In the genomic region with DNA sequence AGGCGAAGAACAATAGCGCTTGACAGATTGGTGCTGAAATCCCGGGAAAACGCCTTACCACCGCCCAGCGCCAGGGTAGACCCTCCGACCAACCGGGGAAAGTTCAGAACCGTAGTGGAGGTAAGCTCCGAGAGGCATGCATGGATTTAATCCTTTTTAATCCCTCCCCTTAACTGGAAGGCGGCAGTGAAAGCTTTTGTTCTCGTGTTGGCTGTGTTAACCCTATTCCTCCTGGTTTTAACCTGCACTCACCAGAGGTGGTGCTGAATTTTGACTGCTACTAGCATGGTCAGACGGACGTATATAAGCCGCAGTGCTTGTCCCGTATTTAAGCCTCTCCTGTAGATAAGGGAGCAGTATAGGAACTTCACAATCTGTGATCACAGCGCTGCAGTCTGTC, we compare ENCODE assay signal across 11 mouse cellular contexts.
DNase-seq lines count a peak whose midpoint lies in the region; ATAC-seq and TF ChIP-seq lines count a peak whose summit lies in the region.
"Had no signal": no experiment of that assay in that cellular context is flagged by ENCODE, and none has a peak within 500 bp of the region (broad histone marks: within the 10 kb centered on the region; RNA-seq: fewer than 3 reads in every experiment).

No protein-coding gene starts in this region.

- H3K27ac ChIP-seq in heart, postnatal 0 days (ENCODE audit: low read depth), result no peak overlapping the region
- no peak overlapping the region for H3K27ac ChIP-seq in heart, adult 2 months
- no peak overlapping the region for H3K27ac ChIP-seq in hindbrain, embryonic 16.5 days (ENCODE audit: low read depth, low read length)
- H3K27ac ChIP-seq in midbrain, postnatal 0 days (ENCODE audit: low read depth, low read length), result no peak overlapping the region
- H3K27ac ChIP-seq: layer of hippocampus, adult 2 months had no signal

- no peak overlapping the region for H3K9ac ChIP-seq in heart, postnatal 0 days (replicated peaks; ENCODE audit: low read depth, low read length)
- no peak overlapping the region for H3K9ac ChIP-seq in heart, adult 2 months (ENCODE audit: low read depth, low read length)
- no peak overlapping the region for H3K9ac ChIP-seq in hindbrain, embryonic 16.5 days (ENCODE audit: low read depth, low read length)
- no peak overlapping the region for H3K9ac ChIP-seq in midbrain, postnatal 0 days (replicated peaks; ENCODE audit: low read length, poor library complexity, severe bottlenecking)

- H3K4me1 ChIP-seq in heart, postnatal 0 days (ENCODE audit: control insufficient read depth, insufficient read depth), result no peaks in the 10 kb centered on the region
- no peaks in the 10 kb centered on the region for H3K4me1 ChIP-seq in heart, adult 2 months (ENCODE audit: control insufficient read depth, insufficient read depth, low read length)
- no peaks in the 10 kb centered on the region for H3K4me1 ChIP-seq in hindbrain, embryonic 16.5 days (ENCODE audit: control insufficient read depth, insufficient read depth, low read depth, low read length)
- no peaks in the 10 kb centered on the region for H3K4me1 ChIP-seq in midbrain, postnatal 0 days (ENCODE audit: insufficient read depth, low read length)

- no peak for TF ChIP-seq EP300 in heart, postnatal 0 days (IDR thresholded peaks at IDR 0.05; ENCODE audit: low read depth)
- TF ChIP-seq EP300 in heart, adult 2 months (IDR thresholded peaks at IDR 0.05; ENCODE audit: insufficient read depth, low read depth, low read length), result no peak

- H3K9me3 ChIP-seq in heart, postnatal 0 days (replicated peaks; ENCODE audit: control insufficient read depth, low read length), result peaks cover 3% of the 10 kb centered on the region; the same call in 1 of the 2 replicates
- H3K9me3 ChIP-seq in hindbrain, embryonic 16.5 days (ENCODE audit: control insufficient read depth, low read length), result peaks cover 17% of the 10 kb centered on the region
- peaks cover 20% of the 10 kb centered on the region; the same call in 1 of the 2 replicates for H3K9me3 ChIP-seq in midbrain, postnatal 0 days (ENCODE audit: low read length)

- H3K4me3 ChIP-seq in heart, postnatal 0 days (ENCODE audit: low read depth, low read length), result no peak overlapping the region
- H3K4me3 ChIP-seq in heart, adult 2 months, result no peak overlapping the region
- peak overlapping the region; percentile 26 for H3K4me3 ChIP-seq in hindbrain, embryonic 16.5 days (ENCODE audit: low read length)
- peak overlapping the region; percentile 9; the same call in 1 of the 2 replicates for H3K4me3 ChIP-seq in midbrain, postnatal 0 days (ENCODE audit: low read depth, low read length)
- H3K4me3 ChIP-seq: layer of hippocampus, adult 2 months had no signal

- TF ChIP-seq CTCF in heart, postnatal 0 days (IDR thresholded peaks at IDR 0.05; ENCODE audit: low read depth), result no peak
- no peak for TF ChIP-seq CTCF in heart, adult 2 months (IDR thresholded peaks at IDR 0.05)
- no peak for TF ChIP-seq CTCF in midbrain, postnatal 0 days (IDR thresholded peaks at IDR 0.05)

- DNase-seq in heart, postnatal 0 days (ENCODE audit: low spot score), result no peak
- DNase-seq in heart, adult 2 months, result no peak
- DNase-seq in ZHBTc4 (ENCODE audit: low read depth, low spot score), result peak; percentile 49
- no peak for DNase-seq in midbrain, postnatal 0 days (ENCODE audit: low spot score)
- DNase-seq in gastrocnemius, postnatal 25 days, result no peak
- no peak for DNase-seq in spleen, postnatal 10 days (ENCODE audit: low spot score in 2 of 2)
- no peak for DNase-seq in adrenal gland, postnatal 25 days
- DNase-seq: gastrocnemius, postnatal 36 days had no signal

- 48% methylated on average over 17 of the region's 17 CpGs for WGBS in heart, postnatal 0 days
- WGBS in heart, adult 2 months, result 46% methylated on average over 17 of the region's 17 CpGs
- 61% methylated on average over 17 of the region's 17 CpGs for WGBS in hindbrain, embryonic 16.5 days
- WGBS in midbrain, postnatal 0 days, result 55% methylated on average over 17 of the region's 17 CpGs

- TF ChIP-seq POLR2A in heart, adult 2 months (IDR thresholded peaks at IDR 0.05; ENCODE audit: insufficient read depth, low read depth, low read length), result no peak

- H3K79me2 ChIP-seq in heart, adult 2 months (replicated peaks; ENCODE audit: control insufficient read depth, insufficient read depth, low read length), result no peaks in the 10 kb centered on the region

- intact Hi-C loops in heart, adult 2 months (cut with DNase I), result no loop called here

- H3K4me2 ChIP-seq in heart, postnatal 0 days (ENCODE audit: low read depth, low read length), result 0 out of 2 replicates have a peak overlapping the region, but pooled peaks have one; percentile 25
- H3K4me2 ChIP-seq in hindbrain, embryonic 16.5 days (ENCODE audit: low read length), result peak overlapping the region; percentile 15; the same call in 1 of the 2 replicates
- no peak overlapping the region for H3K4me2 ChIP-seq in midbrain, postnatal 0 days (ENCODE audit: low read depth, low read length, poor library complexity, severe bottlenecking)

- ATAC-seq in heart, postnatal 0 days (ENCODE audit: insufficient read depth, low read depth), result no peak
- no peak for ATAC-seq in hindbrain, embryonic 16.5 days
- no peak for ATAC-seq in midbrain, postnatal 0 days (ENCODE audit: low FRiP score)

- H3K27me3 ChIP-seq in heart, postnatal 0 days (ENCODE audit: control insufficient read depth, insufficient read depth, low read length), result no peaks in the 10 kb centered on the region
- H3K27me3 ChIP-seq in heart, adult 2 months (ENCODE audit: control insufficient read depth, insufficient read depth, low read length), result no peaks in the 10 kb centered on the region
- no peaks in the 10 kb centered on the region for H3K27me3 ChIP-seq in hindbrain, embryonic 16.5 days (replicated peaks; ENCODE audit: control insufficient read depth, insufficient read depth, low read length)
- H3K27me3 ChIP-seq in midbrain, postnatal 0 days (ENCODE audit: insufficient read depth, low read length), result no peaks in the 10 kb centered on the region
- H3K27me3 ChIP-seq: CH12.LX had no signal

- no peaks in the 10 kb centered on the region for H3K36me3 ChIP-seq in heart, postnatal 0 days (replicated peaks; ENCODE audit: control insufficient read depth, insufficient read depth, low read length)
- H3K36me3 ChIP-seq in heart, adult 2 months (ENCODE audit: control insufficient read depth, insufficient read depth, low read length), result no peaks in the 10 kb centered on the region
- H3K36me3 ChIP-seq in hindbrain, embryonic 16.5 days (ENCODE audit: control insufficient read depth, insufficient read depth, low read length), result no peaks in the 10 kb centered on the region
- H3K36me3 ChIP-seq in midbrain, postnatal 0 days (ENCODE audit: insufficient read depth, low read length), result no peaks in the 10 kb centered on the region

Comparison
In these comparisons a context has a peak if more than half of its experiments do, and no peak if none do; other contexts are left out.
1. H3K4me3 ChIP-seq: peak in hindbrain, embryonic 16.5 days (single experiment) and midbrain, postnatal 0 days (single experiment); none in heart, postnatal 0 days (single experiment) and heart, adult 2 months (single experiment).